Mouse (Mus musculus): ENCODE measurements around the gene Gm609. TPM values are rescaled to one million over a fixed set of nuclear protein-coding genes. Genes with fewer than 3 reads are reported as not detected.

Gene Gm609
- polyA plus RNA-seq, 1 experiment from 2014 or later = 0.15 TPM

DNA sequence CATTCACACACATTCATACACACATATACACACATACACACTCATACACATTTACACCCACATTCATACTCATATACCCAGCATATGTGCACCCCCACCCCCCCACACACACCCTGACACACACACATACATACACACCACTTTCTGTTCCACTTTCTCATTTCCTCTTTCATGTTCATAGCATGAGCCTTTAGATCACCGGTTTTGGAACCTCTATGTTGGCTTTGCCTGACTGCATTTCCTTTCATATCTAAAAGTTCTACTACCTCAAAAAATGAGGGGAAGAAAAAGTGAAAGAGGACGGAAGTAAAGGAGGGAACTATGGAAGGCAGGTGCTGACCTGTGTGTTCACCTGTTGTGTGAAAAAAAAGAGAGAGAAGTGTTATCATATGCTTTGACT is 102.9 kb downstream of the Gm609 start:
- Histone ChIP-seq H3K9ac (ENCODE audit: low read depth, low read length) (no peak overlapping the region), H3K27ac (ENCODE audit: low read depth, low read length) (no peak overlapping the region), H3K9me3 (ENCODE audit: control insufficient read depth, low read length) (no peaks in the 10 kb centered on the region), H3K27me3 (replicated peaks; ENCODE audit: control insufficient read depth, insufficient read depth, low read length) (no peaks in the 10 kb centered on the region), H3K4me1 (replicated peaks; ENCODE audit: control insufficient read depth, insufficient read depth, low read length) (no peaks in the 10 kb centered on the region), H3K4me3 (ENCODE audit: low read depth, low read length) (no peak overlapping the region), H3K4me2 (no peak overlapping the region), H3K36me3 (ENCODE audit: control insufficient read depth, insufficient read depth, low read length) (no peaks in the 10 kb centered on the region)
- ATAC-seq (replicated peaks; ENCODE audit: low FRiP score) = no peak
- DNase-seq (ENCODE audit: low spot score) = no peak
- 72% methylated on average over 2 of the region's 2 CpGs for WGBS

DNA sequence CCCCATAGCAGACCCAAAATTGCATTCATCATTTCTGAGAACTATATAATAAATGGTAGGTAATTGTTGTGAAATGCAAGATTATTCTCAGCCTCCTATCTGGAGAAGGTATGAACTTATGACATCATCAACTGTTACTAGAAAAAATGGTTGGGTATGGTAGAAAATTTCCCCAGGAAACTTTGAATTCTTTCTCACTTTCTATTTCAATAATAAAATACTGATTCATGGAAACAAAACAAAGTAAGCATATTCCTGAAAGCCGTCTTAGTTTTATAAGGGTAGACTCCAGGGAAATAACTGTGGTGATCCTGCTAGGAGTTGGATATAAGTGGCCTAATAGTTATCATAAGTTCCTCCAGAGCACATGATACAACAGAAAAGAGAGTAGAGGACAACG is 103.7 kb downstream of the Gm609 start:
- H3K4me3 ChIP-seq (ENCODE audit: low read depth, low read length) = no peak overlapping the region
- H3K27ac ChIP-seq (ENCODE audit: low read depth, low read length) = no peak overlapping the region
- H3K4me2 ChIP-seq = no peak overlapping the region
- DNase-seq (ENCODE audit: low spot score) (no peak), ATAC-seq (replicated peaks; ENCODE audit: low FRiP score) (no peak)
- no peaks in the 10 kb centered on the region for H3K4me1 ChIP-seq (replicated peaks; ENCODE audit: control insufficient read depth, insufficient read depth, low read length)
- no peaks in the 10 kb centered on the region for H3K27me3 ChIP-seq (replicated peaks; ENCODE audit: control insufficient read depth, insufficient read depth, low read length)
- H3K36me3 ChIP-seq (ENCODE audit: control insufficient read depth, insufficient read depth, low read length) = no peaks in the 10 kb centered on the region
- H3K9ac ChIP-seq (ENCODE audit: low read depth, low read length) = no peak overlapping the region
- H3K9me3 ChIP-seq (ENCODE audit: control insufficient read depth, low read length) = no peaks in the 10 kb centered on the region
- 84% methylated on average over 2 of the region's 2 CpGs for WGBS

DNA sequence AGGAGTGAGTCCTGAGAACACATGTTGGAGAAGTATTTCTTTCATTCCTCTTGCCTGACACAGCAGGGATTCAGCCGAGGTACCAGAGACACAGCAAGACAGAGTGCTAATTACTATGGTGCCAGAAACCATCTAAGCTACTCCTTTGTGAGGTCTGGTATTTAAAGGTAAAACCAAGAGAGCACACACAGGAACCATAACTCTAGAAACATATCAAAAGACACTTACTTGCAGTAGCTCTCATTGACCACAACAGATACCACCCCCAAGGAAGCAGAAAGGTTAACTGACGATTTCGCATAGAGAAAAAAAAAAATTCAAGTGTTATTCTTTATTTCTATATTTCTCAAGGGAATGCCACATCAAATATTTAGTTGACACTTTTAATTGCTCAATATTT is 111.0 kb downstream of the Gm609 start:
- no peaks in the 10 kb centered on the region for H3K27me3 ChIP-seq (replicated peaks; ENCODE audit: control insufficient read depth, insufficient read depth, low read length)
- no peaks in the 10 kb centered on the region for H3K36me3 ChIP-seq (ENCODE audit: control insufficient read depth, insufficient read depth, low read length)
- ATAC-seq (replicated peaks; ENCODE audit: low FRiP score) = no peak
- no peaks in the 10 kb centered on the region for H3K9me3 ChIP-seq (ENCODE audit: control insufficient read depth, low read length)
- no peak overlapping the region for H3K27ac ChIP-seq (ENCODE audit: low read depth, low read length)
- no peak for DNase-seq (ENCODE audit: low spot score)
- WGBS = 85% methylated on average over 3 of the region's 3 CpGs
- H3K4me3 ChIP-seq (ENCODE audit: low read depth, low read length) = no peak overlapping the region
- H3K4me1 ChIP-seq (replicated peaks; ENCODE audit: control insufficient read depth, insufficient read depth, low read length) = no peaks in the 10 kb centered on the region
- H3K4me2 ChIP-seq = no peak overlapping the region
- no peak overlapping the region for H3K9ac ChIP-seq (ENCODE audit: low read depth, low read length)

- H3K9me3 ChIP-seq (ENCODE audit: control insufficient read depth, low read length) = no peaks in the 10 kb centered on the region
- no peak overlapping the region for H3K9ac ChIP-seq (ENCODE audit: low read depth, low read length)
- H3K36me3 ChIP-seq (ENCODE audit: control insufficient read depth, insufficient read depth, low read length) = no peaks in the 10 kb centered on the region
- H3K4me1 ChIP-seq (replicated peaks; ENCODE audit: control insufficient read depth, insufficient read depth, low read length) = no peaks in the 10 kb centered on the region
- no peak overlapping the region for H3K4me3 ChIP-seq (ENCODE audit: low read depth, low read length)
- no peak overlapping the region for H3K4me2 ChIP-seq
- ATAC-seq (replicated peaks; ENCODE audit: low FRiP score) (no peak), DNase-seq (ENCODE audit: low spot score) (no peak)
- WGBS = 62% methylated on average over 3 of the region's 3 CpGs
- no peaks in the 10 kb centered on the region for H3K27me3 ChIP-seq (replicated peaks; ENCODE audit: control insufficient read depth, insufficient read depth, low read length)
- H3K27ac ChIP-seq (ENCODE audit: low read depth, low read length) = no peak overlapping the region
Observed at GRCm38 (mm10) chr16:45378959-45379358, 113.8 kb downstream of the Gm609 start.

- no peaks in the 10 kb centered on the region for H3K4me1 ChIP-seq (replicated peaks; ENCODE audit: control insufficient read depth, insufficient read depth, low read length)
- no peak overlapping the region for H3K27ac ChIP-seq (ENCODE audit: low read depth, low read length)
- H3K4me3 ChIP-seq (ENCODE audit: low read depth, low read length) = no peak overlapping the region
- H3K9ac ChIP-seq (ENCODE audit: low read depth, low read length) = no peak overlapping the region
- no peaks in the 10 kb centered on the region for H3K27me3 ChIP-seq (replicated peaks; ENCODE audit: control insufficient read depth, insufficient read depth, low read length)
- ATAC-seq (replicated peaks; ENCODE audit: low FRiP score) (no peak), DNase-seq (ENCODE audit: low spot score) (no peak)
- no peaks in the 10 kb centered on the region for H3K9me3 ChIP-seq (ENCODE audit: control insufficient read depth, low read length)
- no peaks in the 10 kb centered on the region for H3K36me3 ChIP-seq (ENCODE audit: control insufficient read depth, insufficient read depth, low read length)
- WGBS = 85% methylated on average over 5 of the region's 5 CpGs
- no peak overlapping the region for H3K4me2 ChIP-seq
Observed at GRCm38 (mm10) chr16:45378147-45378943, 114.4 kb downstream of the Gm609 start.

- Histone ChIP-seq H3K27ac (ENCODE audit: low read depth, low read length) (no peak overlapping the region), H3K27me3 (replicated peaks; ENCODE audit: control insufficient read depth, insufficient read depth, low read length) (no peaks in the 10 kb centered on the region), H3K9me3 (ENCODE audit: control insufficient read depth, low read length) (no peaks in the 10 kb centered on the region), H3K4me2 (no peak overlapping the region), H3K4me3 (ENCODE audit: low read depth, low read length) (no peak overlapping the region), H3K9ac (ENCODE audit: low read depth, low read length) (no peak overlapping the region), H3K36me3 (ENCODE audit: control insufficient read depth, insufficient read depth, low read length) (no peaks in the 10 kb centered on the region), H3K4me1 (replicated peaks; ENCODE audit: control insufficient read depth, insufficient read depth, low read length) (no peaks in the 10 kb centered on the region)
- ATAC-seq (replicated peaks; ENCODE audit: low FRiP score) (no peak), DNase-seq (ENCODE audit: low spot score) (no peak)
- WGBS = 81% methylated on average over 4 of the region's 4 CpGs
Observed at GRCm38 (mm10) chr16:45377332-45377731, 115.4 kb downstream of the Gm609 start.

- WGBS = 57% methylated on average over 2 of the region's 2 CpGs
- ATAC-seq (replicated peaks; ENCODE audit: low FRiP score) = no peak
- no peaks in the 10 kb centered on the region for H3K9me3 ChIP-seq (ENCODE audit: control insufficient read depth, low read length)
- no peak overlapping the region for H3K4me2 ChIP-seq
- H3K4me1 ChIP-seq (replicated peaks; ENCODE audit: control insufficient read depth, insufficient read depth, low read length) = no peaks in the 10 kb centered on the region
- H3K9ac ChIP-seq (ENCODE audit: low read depth, low read length) = no peak overlapping the region
- H3K27ac ChIP-seq (ENCODE audit: low read depth, low read length) = no peak overlapping the region
- H3K4me3 ChIP-seq (ENCODE audit: low read depth, low read length) = no peak overlapping the region
- H3K27me3 ChIP-seq (replicated peaks; ENCODE audit: control insufficient read depth, insufficient read depth, low read length) = no peaks in the 10 kb centered on the region
- H3K36me3 ChIP-seq (ENCODE audit: control insufficient read depth, insufficient read depth, low read length) = no peaks in the 10 kb centered on the region
- no peak for DNase-seq (ENCODE audit: low spot score)
Observed at GRCm38 (mm10) chr16:45376812-45377211, 116.0 kb downstream of the Gm609 start.

DNA sequence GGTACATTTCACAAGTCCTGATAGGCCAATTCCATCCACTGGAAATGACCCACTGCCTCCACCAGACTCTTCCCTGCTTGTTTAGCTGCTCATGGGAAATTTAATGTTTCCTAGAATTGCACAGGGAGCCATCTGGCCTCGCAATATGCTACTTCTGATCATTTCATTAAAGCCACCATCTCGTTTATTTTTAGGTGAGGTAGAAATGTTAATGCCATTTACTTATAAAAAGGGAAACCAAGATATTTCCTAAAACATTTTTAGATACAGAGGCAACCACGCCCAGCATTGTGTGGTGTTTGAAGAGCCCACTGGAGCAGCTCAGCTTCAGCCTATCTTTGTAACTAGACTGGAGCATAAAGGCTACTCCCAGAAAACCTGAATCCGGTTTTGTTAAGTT is 116.5 kb downstream of the Gm609 start:
- H3K9me3 ChIP-seq (ENCODE audit: control insufficient read depth, low read length) = no peaks in the 10 kb centered on the region
- H3K27ac ChIP-seq (ENCODE audit: low read depth, low read length) = no peak overlapping the region
- no peaks in the 10 kb centered on the region for H3K36me3 ChIP-seq (ENCODE audit: control insufficient read depth, insufficient read depth, low read length)
- no peak for DNase-seq (ENCODE audit: low spot score)
- no peak overlapping the region for H3K4me3 ChIP-seq (ENCODE audit: low read depth, low read length)
- H3K27me3 ChIP-seq (replicated peaks; ENCODE audit: control insufficient read depth, insufficient read depth, low read length) = no peaks in the 10 kb centered on the region
- no peaks in the 10 kb centered on the region for H3K4me1 ChIP-seq (replicated peaks; ENCODE audit: control insufficient read depth, insufficient read depth, low read length)
- ATAC-seq (replicated peaks; ENCODE audit: low FRiP score) = no peak
- H3K9ac ChIP-seq (ENCODE audit: low read depth, low read length) = no peak overlapping the region
- 73% methylated on average over 4 of the region's 4 CpGs for WGBS
- H3K4me2 ChIP-seq = no peak overlapping the region

DNA sequence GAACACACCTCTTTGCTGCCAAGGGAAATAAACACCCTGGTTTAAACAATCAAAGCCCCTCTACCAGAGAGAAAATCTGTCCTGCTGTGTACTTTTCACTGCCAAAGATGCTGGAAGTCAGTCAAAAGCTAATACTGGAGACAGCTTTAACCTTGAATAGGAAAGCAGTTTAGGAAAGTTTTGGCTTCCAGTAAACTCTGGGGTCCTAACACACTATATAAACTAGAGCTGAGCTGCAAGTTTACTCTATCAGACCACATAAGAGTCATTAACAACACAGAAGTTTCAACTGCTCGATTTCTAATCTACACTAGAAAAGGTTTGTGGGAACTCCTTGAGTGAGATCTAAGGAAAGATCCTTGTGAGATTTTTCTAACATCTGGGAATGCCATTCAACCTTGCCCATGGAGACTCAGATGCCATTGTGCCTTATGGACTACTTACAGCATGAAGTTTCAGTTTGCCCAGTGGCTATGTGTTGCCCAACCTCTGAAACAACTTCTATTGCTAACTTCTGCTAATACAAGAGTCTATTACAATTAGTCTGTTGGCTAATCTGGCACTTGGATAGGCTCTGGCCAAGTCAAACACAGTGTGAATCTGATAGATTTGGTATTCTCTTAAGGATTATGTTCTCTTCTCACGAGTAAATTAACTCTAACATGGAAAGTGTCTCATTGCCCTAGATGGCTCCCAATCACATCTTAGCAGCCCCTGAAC is 117.1 kb downstream of the Gm609 start:
- H3K4me1 ChIP-seq (replicated peaks; ENCODE audit: control insufficient read depth, insufficient read depth, low read length) = no peaks in the 10 kb centered on the region
- ATAC-seq (replicated peaks; ENCODE audit: low FRiP score) = no peak
- no peaks in the 10 kb centered on the region for H3K27me3 ChIP-seq (replicated peaks; ENCODE audit: control insufficient read depth, insufficient read depth, low read length)
- no peaks in the 10 kb centered on the region for H3K36me3 ChIP-seq (ENCODE audit: control insufficient read depth, insufficient read depth, low read length)
- DNase-seq (ENCODE audit: low spot score) = no peak
- WGBS = 64% methylated on average over 2 of the region's 2 CpGs
- no peaks in the 10 kb centered on the region for H3K9me3 ChIP-seq (ENCODE audit: control insufficient read depth, low read length)
- no peak overlapping the region for H3K4me3 ChIP-seq (ENCODE audit: low read depth, low read length)
- no peak overlapping the region for H3K4me2 ChIP-seq
- no peak overlapping the region for H3K9ac ChIP-seq (ENCODE audit: low read depth, low read length)
- no peak overlapping the region for H3K27ac ChIP-seq (ENCODE audit: low read depth, low read length)
